Mouse (Mus musculus) gastrocnemius, postnatal 36 days (tissue): ENCODE measurements around the gene Rab13. TPM values are rescaled to one million over a fixed set of nuclear protein-coding genes. Genes with fewer than 3 reads are reported as not detected.

ENCODE experiments used
- microRNA-seq, 2 experiments: library from miRNA; unstranded; fragments of <30 nt; microRNA quantifications; one replicate each; pipeline ENCODE4 v1.2.0; 2021
- total RNA-seq, 2 experiments: library from RNA; stranded (reverse); gene quantifications; 2 replicates each; pipeline ENCODE4 v1.2.3; 2021

Rab13 gene
- total RNA-seq, 2 experiments from 2014 or later, result 6.1 to 7.1 TPM

Small RNA genes within 50 kb of the gene (microRNA-seq; reads per million reads assigned to microRNA genes)
- gene Mir7012, result 0 reads per million in 2 experiments

Other genes starting within 250 kb of the Rab13 start
- 10 to 100 TPM; 41.9 to 49.5 TPM for gene Hax1, start 214.9 kb upstream of the Rab13 start, total RNA-seq
- gene 4933434E20Rik, start 162.1 kb upstream of the Rab13 start, total RNA-seq, result 10 to 100 TPM; 78.1 to 90.6 TPM
- 10 to 100 TPM; 80.6 to 90.5 TPM for gene Ubap2l, start 161.1 kb upstream of the Rab13 start, total RNA-seq
- 100 to 1,000 TPM; 150 to 798 TPM for gene Tpm3, start 141.0 kb upstream of the Rab13 start, total RNA-seq
- under 1 TPM in 1 of 2 experiments, not detected in 1; 0.05 TPM for gene Nup210l, start 109.6 kb upstream of the Rab13 start, total RNA-seq
- gene Rps27, start within 50 bp of the Rab13 start, total RNA-seq, result 100 to 1,000 TPM; 700 to 984 TPM
- 10 to 100 TPM; 58.9 to 63.8 TPM for gene Jtb, start 17.9 kb downstream of the Rab13 start, total RNA-seq
- gene Creb3l4, start 29.8 kb downstream of the Rab13 start, total RNA-seq, result under 1 TPM in 1 of 2 experiments, not detected in 1; 0.26 TPM
- 10 to 100 TPM; 47.5 to 48.3 TPM for gene Slc39a1, start 34.5 kb downstream of the Rab13 start, total RNA-seq
- gene Crtc2, start 40.5 kb downstream of the Rab13 start, total RNA-seq, result 10 to 100 TPM; 12.3 to 14.0 TPM
- gene Dennd4b, start 51.5 kb downstream of the Rab13 start, total RNA-seq, result 10 to 100 TPM; 78.4 to 81.8 TPM
- gene Gatad2b, start 79.5 kb downstream of the Rab13 start, total RNA-seq, result 10 to 100 TPM; 36.1 to 50.1 TPM
- under 1 TPM; 0.59 to 0.91 TPM for gene Slc27a3, start 176.2 kb downstream of the Rab13 start, total RNA-seq
- 10 to 100 TPM; 14.3 to 15.0 TPM for gene Ints3, start 219.9 kb downstream of the Rab13 start, total RNA-seq